Mouse (Mus musculus): Measurements from ENCODE around the gene Pycr1. TPM values are rescaled to one million over a fixed set of nuclear protein-coding genes. Genes with fewer than 3 reads are reported as not detected.

Gene Pycr1
- polyA plus RNA-seq, 1 experiment from 2014 or later = 33.8 TPM

DNA sequence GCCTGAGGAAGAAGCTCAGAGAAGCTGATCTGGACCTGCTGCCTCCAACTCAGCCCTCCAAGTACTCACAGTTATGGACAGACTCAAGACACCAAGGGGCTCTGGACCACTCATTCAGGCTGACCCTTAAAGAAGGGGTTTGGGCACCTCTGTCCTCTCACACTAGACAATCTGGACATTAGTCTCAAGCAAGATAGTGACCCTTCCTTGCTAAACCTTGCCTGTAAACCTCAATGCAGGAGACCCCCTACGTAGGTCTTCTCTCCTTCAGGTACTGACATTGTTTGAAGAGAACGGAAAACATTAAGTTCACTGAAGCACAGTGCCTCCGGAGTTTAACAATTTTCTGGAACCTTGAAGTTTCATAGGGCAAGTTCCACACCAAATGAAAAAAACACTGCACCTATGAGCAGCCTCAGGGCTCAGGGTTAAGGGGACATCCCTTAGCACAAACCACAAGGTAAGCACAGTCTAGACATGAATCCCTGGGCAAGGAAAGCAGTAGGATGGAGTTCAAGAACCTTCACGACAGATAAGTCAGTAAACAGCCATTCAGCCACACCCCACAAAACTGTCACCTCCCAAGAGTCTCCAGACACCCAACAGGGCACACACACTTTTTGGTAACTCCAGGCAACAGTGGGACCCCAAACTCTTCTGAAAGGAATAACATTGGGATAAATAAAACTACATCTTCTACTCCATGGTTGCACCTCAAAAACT is 11.7 kb downstream of the Pycr1 start:
- Histone ChIP-seq H3K9me3 (ENCODE audit: control insufficient read depth, low read length) (no peaks in the 10 kb centered on the region), H3K27ac (ENCODE audit: low read depth, low read length) (peak overlapping the region; percentile 88), H3K4me1 (ENCODE audit: control insufficient read depth, insufficient read depth, low read length) (peaks cover 14% of the 10 kb centered on the region), H3K27me3 (ENCODE audit: control insufficient read depth, insufficient read depth, low read length) (no peaks in the 10 kb centered on the region), H3K4me3 (ENCODE audit: low read depth, low read length) (peak overlapping the region; percentile 96), H3K4me2 (ENCODE audit: low read depth) (peak overlapping the region; percentile 96), H3K36me3 (ENCODE audit: control insufficient read depth, insufficient read depth, low read length) (peaks cover 9% of the 10 kb centered on the region), H3K9ac (ENCODE audit: low read length) (peak overlapping the region; percentile 89)
- DNase-seq (ENCODE audit: low spot score) (no peak), ATAC-seq (ENCODE audit: insufficient read depth, low FRiP score, low TSS enrichment) (no peak)
- 60% methylated on average over 4 of the region's 4 CpGs for WGBS

- Histone ChIP-seq H3K36me3 (ENCODE audit: control insufficient read depth, insufficient read depth, low read length) (peaks cover 9% of the 10 kb centered on the region), H3K4me2 (ENCODE audit: low read depth) (peak overlapping the region; percentile 96), H3K4me3 (ENCODE audit: low read depth, low read length) (no peak overlapping the region), H3K4me1 (ENCODE audit: control insufficient read depth, insufficient read depth, low read length) (peaks cover 14% of the 10 kb centered on the region), H3K9me3 (ENCODE audit: control insufficient read depth, low read length) (no peaks in the 10 kb centered on the region), H3K9ac (ENCODE audit: low read length) (peak overlapping the region; percentile 0), H3K27ac (ENCODE audit: low read depth, low read length) (no peak overlapping the region), H3K27me3 (ENCODE audit: control insufficient read depth, insufficient read depth, low read length) (no peaks in the 10 kb centered on the region)
- ATAC-seq (ENCODE audit: insufficient read depth, low FRiP score, low TSS enrichment) (no peak), DNase-seq (ENCODE audit: low spot score) (no peak)
- 56% methylated on average over 6 of the region's 7 CpGs for WGBS
Observed at GRCm38 (mm10) chr11:120630881-120631725, 12.5 kb downstream of the Pycr1 start.

GRCm38 (mm10) chr11:120630401-120630871 is 13.1 kb downstream of the Pycr1 start:
- H3K4me2 ChIP-seq (ENCODE audit: low read depth) = peak overlapping the region; percentile 10; the same call in 1 of the 2 replicates
- DNase-seq (ENCODE audit: low spot score) = no peak

DNA sequence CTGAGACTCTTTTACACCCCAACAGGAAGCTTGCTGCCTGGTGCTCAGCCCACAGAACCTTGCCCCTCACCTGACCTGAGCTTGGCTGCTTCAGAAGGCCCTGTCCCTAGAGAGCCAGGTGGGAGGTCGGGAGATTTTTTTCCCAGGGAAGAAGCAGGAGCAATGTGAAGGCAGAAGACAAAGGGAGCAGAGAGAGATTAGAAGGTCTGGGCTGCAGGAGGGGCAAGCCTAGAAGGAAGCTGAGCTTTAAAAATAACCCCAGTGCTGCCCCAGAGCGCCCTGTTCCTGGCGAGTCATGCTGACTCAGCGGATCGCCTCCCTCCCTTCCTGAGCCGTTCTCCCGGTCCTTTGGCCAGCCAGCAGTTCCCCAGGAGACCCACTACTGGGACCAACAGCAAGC is 13.7 kb downstream of the Pycr1 start:
- Histone ChIP-seq H3K36me3 (ENCODE audit: control insufficient read depth, insufficient read depth, low read length) (peaks cover 9% of the 10 kb centered on the region), H3K27me3 (ENCODE audit: control insufficient read depth, insufficient read depth, low read length) (no peaks in the 10 kb centered on the region), H3K9me3 (ENCODE audit: control insufficient read depth, low read length) (no peaks in the 10 kb centered on the region), H3K27ac (ENCODE audit: low read depth, low read length) (peak overlapping the region; percentile 35; the same call in 1 of the 2 replicates), H3K4me2 (ENCODE audit: low read depth) (peak overlapping the region; percentile 10; the same call in 1 of the 2 replicates), H3K4me3 (ENCODE audit: low read depth, low read length) (no peak overlapping the region), H3K9ac (ENCODE audit: low read length) (peak overlapping the region; percentile 35; the same call in 1 of the 2 replicates), H3K4me1 (ENCODE audit: control insufficient read depth, insufficient read depth, low read length) (peaks cover 18% of the 10 kb centered on the region)
- WGBS = 39% methylated on average over 7 of the region's 7 CpGs
- ATAC-seq (ENCODE audit: insufficient read depth, low FRiP score, low TSS enrichment) = no peak
- DNase-seq (ENCODE audit: low spot score) = no peak

More at GRCm38 (mm10) chr11:120630401-120630871, 13.1 kb downstream of the Pycr1 start:
- no peak for ATAC-seq (ENCODE audit: insufficient read depth, low FRiP score, low TSS enrichment)
- peaks cover 9% of the 10 kb centered on the region for H3K36me3 ChIP-seq (ENCODE audit: control insufficient read depth, insufficient read depth, low read length)
- peak overlapping the region; percentile 35 for H3K27ac ChIP-seq (ENCODE audit: low read depth, low read length)
- peaks cover 14% of the 10 kb centered on the region for H3K4me1 ChIP-seq (ENCODE audit: control insufficient read depth, insufficient read depth, low read length)
- H3K9me3 ChIP-seq (ENCODE audit: control insufficient read depth, low read length) = no peaks in the 10 kb centered on the region
- no peaks in the 10 kb centered on the region for H3K27me3 ChIP-seq (ENCODE audit: control insufficient read depth, insufficient read depth, low read length)
- no peak overlapping the region for H3K4me3 ChIP-seq (ENCODE audit: low read depth, low read length)
- 57% methylated on average over 5 of the region's 5 CpGs for WGBS
- H3K9ac ChIP-seq (ENCODE audit: low read length) = peak overlapping the region; percentile 35; the same call in 1 of the 2 replicates

DNA sequence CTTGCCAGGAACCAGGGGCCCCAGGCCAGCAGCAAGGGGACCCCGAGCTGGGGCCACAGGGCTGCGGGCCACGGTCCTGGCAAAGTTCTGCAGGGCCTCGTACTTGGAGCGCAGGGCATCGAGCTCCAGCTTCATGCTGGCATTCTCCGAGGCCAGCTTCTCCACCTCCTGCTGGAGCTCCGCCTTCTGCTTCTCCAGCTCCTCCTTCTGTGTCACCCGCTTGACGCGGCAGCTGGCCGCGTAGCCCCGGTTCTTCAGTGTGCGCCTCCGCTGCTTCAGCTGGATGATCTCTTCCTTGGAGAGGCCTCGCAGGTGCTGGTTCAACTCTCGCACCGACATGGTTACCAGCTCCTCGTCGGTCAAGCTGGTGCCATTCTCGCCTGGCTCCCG is 14.2 kb downstream of the Pycr1 start:
- H3K9ac ChIP-seq (ENCODE audit: low read length) = no peak overlapping the region
- H3K27ac ChIP-seq (ENCODE audit: low read depth, low read length) = no peak overlapping the region
- WGBS = 82% methylated on average over 23 of the region's 23 CpGs
- no peak overlapping the region for H3K4me2 ChIP-seq (ENCODE audit: low read depth)
- no peak for ATAC-seq (ENCODE audit: insufficient read depth, low FRiP score, low TSS enrichment)
- peaks cover 18% of the 10 kb centered on the region for H3K4me1 ChIP-seq (ENCODE audit: control insufficient read depth, insufficient read depth, low read length)
- no peak for DNase-seq (ENCODE audit: low spot score)
- no peaks in the 10 kb centered on the region for H3K9me3 ChIP-seq (ENCODE audit: control insufficient read depth, low read length)
- H3K27me3 ChIP-seq (ENCODE audit: control insufficient read depth, insufficient read depth, low read length) = no peaks in the 10 kb centered on the region
- H3K36me3 ChIP-seq (ENCODE audit: control insufficient read depth, insufficient read depth, low read length) = peaks cover 9% of the 10 kb centered on the region
- H3K4me3 ChIP-seq (ENCODE audit: low read depth, low read length) = no peak overlapping the region

DNA sequence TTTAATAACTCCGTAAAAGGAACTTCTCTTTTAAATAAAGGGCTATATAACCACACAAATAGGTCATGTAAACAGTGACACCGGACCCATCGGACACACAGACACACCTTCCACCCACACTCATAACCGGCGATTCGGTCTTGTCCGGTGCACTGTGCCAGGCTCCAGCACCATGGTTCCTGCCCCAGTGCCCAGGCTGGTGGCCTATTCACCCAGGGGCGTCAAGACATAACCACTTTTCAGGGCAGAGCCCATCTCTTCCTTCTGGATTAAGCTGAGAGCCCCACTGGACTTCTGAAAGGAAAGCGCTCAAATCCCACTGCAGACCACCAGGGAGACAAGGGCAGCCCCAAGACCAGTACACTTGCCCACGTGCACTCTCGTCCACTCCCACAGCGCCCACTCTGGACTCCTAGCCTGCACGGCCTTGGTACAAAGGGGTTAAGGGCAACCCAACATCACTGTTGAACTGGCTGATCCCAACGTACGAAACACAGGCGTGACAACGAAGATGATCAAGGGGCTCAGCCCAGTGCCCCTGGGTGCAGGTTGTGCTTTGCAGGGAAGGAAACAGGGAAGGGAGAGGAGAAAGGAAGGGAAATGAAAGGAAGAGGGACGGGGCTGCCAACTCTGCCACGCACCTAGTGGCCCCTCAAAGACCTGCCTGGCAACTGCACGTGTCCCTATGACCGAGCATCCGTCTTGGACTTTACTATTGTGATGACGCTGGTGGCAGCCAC is 14.8 kb downstream of the Pycr1 start:
- no peaks in the 10 kb centered on the region for H3K9me3 ChIP-seq (ENCODE audit: control insufficient read depth, low read length)
- H3K36me3 ChIP-seq (ENCODE audit: control insufficient read depth, insufficient read depth, low read length) = peaks cover 9% of the 10 kb centered on the region
- H3K4me2 ChIP-seq (ENCODE audit: low read depth) = no peak overlapping the region
- DNase-seq (ENCODE audit: low spot score) (no peak), ATAC-seq (ENCODE audit: insufficient read depth, low FRiP score, low TSS enrichment) (no peak)
- H3K4me1 ChIP-seq (ENCODE audit: control insufficient read depth, insufficient read depth, low read length) = peaks cover 23% of the 10 kb centered on the region
- no peak overlapping the region for H3K27ac ChIP-seq (ENCODE audit: low read depth, low read length)
- H3K4me3 ChIP-seq (ENCODE audit: low read depth, low read length) = no peak overlapping the region
- H3K9ac ChIP-seq (ENCODE audit: low read length) = no peak overlapping the region
- H3K27me3 ChIP-seq (ENCODE audit: control insufficient read depth, insufficient read depth, low read length) = no peaks in the 10 kb centered on the region
- 96% methylated on average over 23 of the region's 23 CpGs for WGBS

- 83% methylated on average over 22 of the region's 22 CpGs for WGBS
- peaks cover 9% of the 10 kb centered on the region for H3K36me3 ChIP-seq (ENCODE audit: control insufficient read depth, insufficient read depth, low read length)
- DNase-seq (ENCODE audit: low spot score) = no peak
- H3K27ac ChIP-seq (ENCODE audit: low read depth, low read length) = no peak overlapping the region
- ATAC-seq (ENCODE audit: insufficient read depth, low FRiP score, low TSS enrichment) = no peak
- no peaks in the 10 kb centered on the region for H3K27me3 ChIP-seq (ENCODE audit: control insufficient read depth, insufficient read depth, low read length)
- H3K9ac ChIP-seq (ENCODE audit: low read length) = no peak overlapping the region
- H3K4me1 ChIP-seq (ENCODE audit: control insufficient read depth, insufficient read depth, low read length) = peaks cover 23% of the 10 kb centered on the region
- no peak overlapping the region for H3K4me3 ChIP-seq (ENCODE audit: low read depth, low read length)
- no peaks in the 10 kb centered on the region for H3K9me3 ChIP-seq (ENCODE audit: control insufficient read depth, low read length)
- no peak overlapping the region for H3K4me2 ChIP-seq (ENCODE audit: low read depth)
Observed at GRCm38 (mm10) chr11:120627468-120628300, 15.9 kb downstream of the Pycr1 start.

Measured in neural tube, embryonic 11.5 days (tissue).